Mouse (Mus musculus) hindbrain, embryonic 15.5 days (tissue): ENCODE measurements around the gene Hfe2. TPM values are rescaled to one million over a fixed set of nuclear protein-coding genes. Genes with fewer than 3 reads are reported as not detected.
"Not testable (repeated sequence)": the region's sequence is repeated elsewhere in the genome, so short reads cannot be mapped to it uniquely, and the experiment has no call there.

Source experiments
- ATAC-seq: fragments of 200-750 bp; cut with Nextera tagmentation; 2 replicates; pipeline ENCODE4 v1.8.0; 2017; ENCODE audit warnings: low read depth, moderate number of reproducible peaks, moderate TSS enrichment; ENCODE audit not compliant: low FRiP score
- H3K27ac ChIP-seq: fragments of 300-500 bp; sonication (generic); replicated peaks from 2 replicates; pipeline ENCODE4 v1.5.1; 2015; ENCODE audit warnings: mild to moderate bottlenecking, inconsistent platforms
- H3K27me3 ChIP-seq: fragments of 300-500 bp; sonication (generic); 2 replicates; pipeline ENCODE4 v1.6.1; 2015; ENCODE audit warnings: control low read depth, inconsistent platforms
- H3K36me3 ChIP-seq: fragments of 300-500 bp; sonication (generic); 2 replicates; pipeline ENCODE4 v1.6.1; 2015; ENCODE audit warnings: control low read depth, inconsistent platforms
- H3K4me1 ChIP-seq: fragments of 300-500 bp; sonication (generic); replicated peaks from 2 replicates; pipeline ENCODE4 v1.6.1; 2015; ENCODE audit warnings: control low read depth, inconsistent platforms
- H3K4me2 ChIP-seq: fragments of 300-500 bp; sonication (generic); 2 replicates; pipeline ENCODE4 v1.6.1; 2015; ENCODE audit warnings: moderate library complexity, mild to moderate bottlenecking, inconsistent platforms
- H3K4me3 ChIP-seq: fragments of 300-500 bp; sonication (generic); 2 replicates; pipeline ENCODE4 v1.5.1; 2015; ENCODE audit warnings: mild to moderate bottlenecking, inconsistent platforms
- H3K9ac ChIP-seq: fragments of 300-500 bp; sonication (generic); 2 replicates; pipeline ENCODE4 v1.6.1; 2015; ENCODE audit warnings: inconsistent platforms
- H3K9me3 ChIP-seq: fragments of 300-500 bp; sonication (generic); 2 replicates; pipeline ENCODE4 v1.6.1; 2016; ENCODE audit warnings: control low read depth, inconsistent platforms
- WGBS: fragments of 180-500 bp; shearing (Covaris S2); methylation state at CpG from one replicate; pipeline ENCODE4 v1.1.7; 2015; 5-methylcytosine and 5-hydroxymethylcytosine counted together
- polyA plus RNA-seq: library from polyadenylated mRNA; unstranded; fragments of >200 nt; fragmentation: Nextera tagmentation; extraction: Ambion mirVana; gene quantifications from 2 replicates; pipeline ENCODE4 v1.2.1, GENCODE M21; 2015

Hfe2 gene
- polyA plus RNA-seq = 1.9 and 2.0 TPM in 2 replicates

GRCm38 (mm10) chr3:96524914-96525313 lies at the start of gene Hfe2:
Hfe2 (plus strand) TSS chr3:96525172.
- no peak within 1 kb of the TSS for H3K4me2 ChIP-seq

GRCm38 (mm10) chr3:96477084-96477483 lies 47.9 kb upstream of the Hfe2 start:
- Histone ChIP-seq H3K9me3 (no peaks in the 10 kb centered on the region), H3K4me1 (peaks cover 7% of the 10 kb centered on the region), H3K27ac (no peak overlapping the region), H3K4me2 (no peak overlapping the region), H3K9ac (no peak overlapping the region), H3K36me3 (no peaks in the 10 kb centered on the region), H3K4me3 (no peak overlapping the region), H3K27me3 (peaks cover 56% of the 10 kb centered on the region)
- no peak for ATAC-seq
- WGBS = 64% methylated on average over 3 of the region's 3 CpGs

More at GRCm38 (mm10) chr3:96524914-96525313, at the start of gene Hfe2:
- no peak for ATAC-seq
- Histone ChIP-seq H3K36me3 (no peaks in the 10 kb centered on the region), H3K27me3 (peaks cover 32% of the 10 kb centered on the region), H3K4me3 (no peak within 1 kb of the TSS), H3K9me3 (no peaks in the 10 kb centered on the region), H3K4me1 (peaks cover 13% of the 10 kb centered on the region), H3K9ac (no peak within 1 kb of the TSS), H3K27ac (no peak within 1 kb of the TSS)
- WGBS = 80% methylated on average over 4 of the region's 4 CpGs

DNA sequence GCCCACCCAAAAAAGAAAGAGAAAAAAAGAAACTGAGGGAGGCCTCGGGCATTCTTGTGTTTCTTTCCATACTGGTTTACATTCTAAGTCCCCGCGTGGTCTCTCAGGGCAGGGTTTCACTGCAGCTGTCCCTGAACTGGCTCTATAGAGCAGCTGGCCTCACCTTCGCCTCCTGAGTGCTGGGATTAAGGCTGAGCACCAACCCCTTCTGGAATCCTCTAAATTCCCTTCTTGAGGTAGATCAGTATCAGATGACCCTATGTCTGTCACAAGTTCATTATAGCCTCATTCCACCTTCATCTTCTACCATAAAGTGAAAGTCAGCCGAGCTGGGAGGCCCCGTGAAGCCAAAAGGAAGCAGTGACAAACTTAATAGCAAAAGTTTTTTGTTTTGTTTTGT lies 47.4 kb upstream of the Hfe2 start:
- H3K9me3 ChIP-seq = no peaks in the 10 kb centered on the region
- no peak overlapping the region for H3K9ac ChIP-seq
- H3K4me3 ChIP-seq = no peak overlapping the region
- no peaks in the 10 kb centered on the region for H3K36me3 ChIP-seq
- 76% methylated on average over 6 of the region's 6 CpGs for WGBS
- peaks cover 7% of the 10 kb centered on the region for H3K4me1 ChIP-seq
- H3K27ac ChIP-seq = no peak overlapping the region
- peaks cover 52% of the 10 kb centered on the region for H3K27me3 ChIP-seq
- H3K4me2 ChIP-seq = no peak overlapping the region
- no peak for ATAC-seq

DNA sequence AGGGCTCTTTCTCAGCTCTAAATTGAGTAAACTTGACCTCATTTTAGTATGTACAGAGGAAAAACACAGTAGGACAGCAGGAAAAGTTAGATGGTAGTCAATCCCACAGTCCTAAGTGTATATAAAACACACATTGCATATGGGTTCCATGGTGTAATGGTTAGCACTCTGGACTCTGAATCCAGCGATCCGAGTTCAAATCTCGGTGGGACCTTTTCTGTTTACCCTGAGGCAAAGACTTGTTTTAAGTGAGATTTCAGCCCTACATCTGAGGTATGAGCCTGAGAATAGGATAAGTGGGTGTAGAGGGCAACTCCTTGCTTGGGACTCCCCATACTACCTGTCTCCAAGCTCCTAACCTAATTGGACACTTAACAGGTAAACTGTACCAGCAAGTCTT lies 45.7 kb upstream of the Hfe2 start:
- no peak overlapping the region for H3K9ac ChIP-seq
- no peaks in the 10 kb centered on the region for H3K9me3 ChIP-seq
- H3K4me1 ChIP-seq = peaks cover 7% of the 10 kb centered on the region
- H3K27me3 ChIP-seq = peaks cover 38% of the 10 kb centered on the region
- no peak overlapping the region for H3K27ac ChIP-seq
- whole genome bisulfite sequencing = 26% methylated on average over 3 of the region's 3 CpGs
- no peak for ATAC-seq
- H3K36me3 ChIP-seq = no peaks in the 10 kb centered on the region
- H3K4me2 ChIP-seq = no peak overlapping the region
- H3K4me3 ChIP-seq = no peak overlapping the region

- Histone ChIP-seq H3K4me1 (no peaks in the 10 kb centered on the region), H3K4me2 (no peak overlapping the region), H3K36me3 (no peaks in the 10 kb centered on the region), H3K9me3 (no peaks in the 10 kb centered on the region), H3K27me3 (peaks cover 30% of the 10 kb centered on the region), H3K9ac (no peak overlapping the region), H3K4me3 (no peak overlapping the region), H3K27ac (no peak overlapping the region)
- ATAC-seq = no peak
- WGBS = 86% methylated on average over 4 of the region's 4 CpGs
These were observed 44.2 kb upstream of the Hfe2 start for GRCm38 (mm10) chr3:96480684-96481270.

- WGBS = 82% methylated on average over 3 of the region's 3 CpGs
- Histone ChIP-seq H3K9ac (no peak overlapping the region), H3K4me2 (no peak overlapping the region), H3K36me3 (no peaks in the 10 kb centered on the region), H3K4me3 (no peak overlapping the region), H3K4me1 (no peaks in the 10 kb centered on the region), H3K9me3 (no peaks in the 10 kb centered on the region), H3K27ac (no peak overlapping the region), H3K27me3 (peaks cover 22% of the 10 kb centered on the region)
- no peak for ATAC-seq
These were observed 43.1 kb upstream of the Hfe2 start for GRCm38 (mm10) chr3:96481856-96482255.

- Histone ChIP-seq H3K27me3 (peaks cover 16% of the 10 kb centered on the region), H3K36me3 (no peaks in the 10 kb centered on the region), H3K9me3 (no peaks in the 10 kb centered on the region), H3K9ac (no peak overlapping the region), H3K4me1 (peaks cover 5% of the 10 kb centered on the region), H3K4me3 (no peak overlapping the region), H3K4me2 (no peak overlapping the region), H3K27ac (no peak overlapping the region)
- no peak for ATAC-seq
- WGBS = 88% methylated on average over 13 of the region's 13 CpGs
These were observed 42.5 kb upstream of the Hfe2 start for GRCm38 (mm10) chr3:96482451-96482850.

- peaks cover 10% of the 10 kb centered on the region for H3K4me1 ChIP-seq
- H3K27ac ChIP-seq, H3K4me3 ChIP-seq, ATAC-seq, H3K4me2 ChIP-seq, H3K36me3 ChIP-seq, H3K9me3 ChIP-seq, H3K9ac ChIP-seq: not testable (repeated sequence)
- peaks cover 10% of the 10 kb centered on the region for H3K27me3 ChIP-seq
- WGBS = 54% methylated on average over 7 of the region's 7 CpGs
These were observed 41.9 kb upstream of the Hfe2 start for GRCm38 (mm10) chr3:96483044-96483443.

DNA sequence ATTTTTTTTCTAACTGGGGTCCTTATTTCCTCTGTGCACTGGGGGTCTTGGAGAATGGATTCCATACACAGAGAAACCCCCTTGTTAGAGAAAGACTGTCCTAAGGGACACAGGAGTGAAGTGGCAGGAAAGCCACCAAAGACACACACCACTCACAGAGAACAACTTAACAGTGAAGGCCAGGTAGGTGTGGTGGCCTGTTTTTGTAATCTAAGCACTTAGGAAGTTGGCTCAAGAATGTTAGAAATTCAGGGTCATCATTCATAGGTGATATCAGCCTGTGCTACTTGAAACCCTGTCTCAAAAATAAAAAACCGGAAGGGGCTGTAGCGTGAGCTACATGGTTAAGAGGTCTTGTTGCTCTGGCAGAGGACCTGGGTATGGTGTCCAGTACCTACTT lies 41.0 kb upstream of the Hfe2 start:
- Histone ChIP-seq H3K9me3 (no peaks in the 10 kb centered on the region), H3K27me3 (peaks cover 6% of the 10 kb centered on the region; the same call in 1 of the 2 replicates), H3K9ac (no peak overlapping the region), H3K4me1 (peaks cover 10% of the 10 kb centered on the region), H3K36me3 (no peaks in the 10 kb centered on the region), H3K4me3 (no peak overlapping the region), H3K27ac (no peak overlapping the region), H3K4me2 (no peak overlapping the region)
- 96% methylated on average over 2 of the region's 2 CpGs for WGBS
- ATAC-seq = no peak

GRCm38 (mm10) chr3:96484921-96485320 lies 40.1 kb upstream of the Hfe2 start:
- no peak for ATAC-seq
- peaks cover 6% of the 10 kb centered on the region; the same call in 1 of the 2 replicates for H3K27me3 ChIP-seq
- H3K36me3 ChIP-seq = no peaks in the 10 kb centered on the region
- peaks cover 10% of the 10 kb centered on the region for H3K4me1 ChIP-seq
- H3K27ac ChIP-seq = no peak overlapping the region
- no peak overlapping the region for H3K4me3 ChIP-seq
- 74% methylated on average over 4 of the region's 4 CpGs for WGBS
- H3K4me2 ChIP-seq = no peak overlapping the region
- H3K9me3 ChIP-seq = no peaks in the 10 kb centered on the region
- no peak overlapping the region for H3K9ac ChIP-seq

DNA sequence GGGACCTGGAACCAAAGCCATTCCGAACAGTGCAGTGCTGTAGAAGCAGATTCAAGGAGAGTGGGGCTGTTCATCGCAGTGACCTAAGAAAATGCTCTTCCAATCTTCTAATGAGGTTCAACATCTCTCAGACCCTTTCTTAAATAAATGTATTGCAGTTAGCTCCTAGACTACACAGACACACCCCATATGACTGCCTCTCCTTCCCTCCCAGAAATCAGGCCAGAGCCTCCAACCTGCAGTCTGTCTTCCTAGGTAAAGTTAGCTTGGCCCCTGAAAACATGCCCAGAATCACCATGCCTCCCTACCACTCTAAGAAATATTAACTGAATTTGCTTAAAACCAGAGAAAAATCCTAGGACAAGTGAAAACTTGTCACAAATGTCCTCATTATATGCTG lies 39.6 kb upstream of the Hfe2 start:
- no peaks in the 10 kb centered on the region for H3K9me3 ChIP-seq
- no peak overlapping the region for H3K27ac ChIP-seq
- peaks cover 10% of the 10 kb centered on the region for H3K4me1 ChIP-seq
- H3K9ac ChIP-seq = no peak overlapping the region
- no peak overlapping the region for H3K4me2 ChIP-seq
- H3K36me3 ChIP-seq = no peaks in the 10 kb centered on the region
- ATAC-seq = no peak
- H3K4me3 ChIP-seq = no peak overlapping the region
- 82% methylated on average over 2 of the region's 2 CpGs for WGBS
- peaks cover 6% of the 10 kb centered on the region; the same call in 1 of the 2 replicates for H3K27me3 ChIP-seq

DNA sequence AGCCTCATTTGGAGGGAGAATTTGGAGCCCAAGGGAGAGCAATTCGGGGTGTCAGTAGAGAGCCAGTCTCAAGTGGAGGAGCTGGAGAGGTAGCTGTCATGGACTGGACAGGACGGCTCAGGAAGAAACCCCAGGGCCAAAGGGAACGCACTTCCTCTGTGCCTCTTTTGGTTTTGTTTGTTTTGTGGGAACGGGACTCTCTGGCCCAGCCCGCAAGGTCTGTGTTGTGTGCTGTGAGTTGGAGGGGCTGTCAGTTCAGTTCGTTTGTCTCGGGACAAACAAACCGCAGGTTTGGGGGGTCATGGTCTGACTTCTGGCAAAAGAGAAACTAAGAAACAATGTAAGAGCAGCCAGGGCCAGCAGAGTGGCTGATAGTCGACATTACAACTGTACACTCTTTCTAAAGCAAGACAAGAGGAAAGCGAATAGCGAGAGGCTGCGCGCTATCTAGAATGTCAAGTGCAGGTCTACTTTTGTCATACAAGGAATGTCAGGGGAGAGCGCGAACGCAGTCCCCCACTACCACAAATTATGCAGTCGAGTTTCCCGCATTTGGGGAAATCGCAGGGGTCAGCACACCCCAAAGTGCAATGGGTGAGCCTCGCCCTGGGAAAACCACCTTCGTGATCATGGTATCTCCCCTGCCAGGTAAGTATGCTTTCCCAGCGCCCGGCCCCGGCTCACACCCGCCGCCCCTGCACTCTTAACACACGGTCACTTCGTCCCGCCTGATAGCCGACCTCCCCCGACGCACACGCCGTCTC lies 38.7 kb upstream of the Hfe2 start:
- not testable (repeated sequence) for H3K9me3 ChIP-seq, H3K27ac ChIP-seq, H3K36me3 ChIP-seq, H3K4me3 ChIP-seq, H3K4me2 ChIP-seq, H3K27me3 ChIP-seq, H3K9ac ChIP-seq
- H3K4me1 ChIP-seq = peaks cover 10% of the 10 kb centered on the region
- ATAC-seq = peak; percentile 33
- WGBS = 2% methylated on average over 4 of the region's 34 CpGs
